Mouse (Mus musculus) testis, postnatal 14 days (tissue): Measurements from ENCODE around the gene Scd2.
"Not testable (repeated sequence)": the region's sequence is repeated elsewhere in the genome, so short reads cannot be mapped to it uniquely, and the experiment has no call there.

Experiments used
- DNase-seq: peaks from one replicate; pipeline ENCODE4 v3.0.0; 2021; ENCODE audit warnings: low spot score

Gene Scd2

GRCm38 (mm10) chr19:44292941-44293768, at the start of gene Scd2:
Gene Scd2, plus strand, starts transcription at chr19:44293674.
- DNase-seq, result no peak

DNA sequence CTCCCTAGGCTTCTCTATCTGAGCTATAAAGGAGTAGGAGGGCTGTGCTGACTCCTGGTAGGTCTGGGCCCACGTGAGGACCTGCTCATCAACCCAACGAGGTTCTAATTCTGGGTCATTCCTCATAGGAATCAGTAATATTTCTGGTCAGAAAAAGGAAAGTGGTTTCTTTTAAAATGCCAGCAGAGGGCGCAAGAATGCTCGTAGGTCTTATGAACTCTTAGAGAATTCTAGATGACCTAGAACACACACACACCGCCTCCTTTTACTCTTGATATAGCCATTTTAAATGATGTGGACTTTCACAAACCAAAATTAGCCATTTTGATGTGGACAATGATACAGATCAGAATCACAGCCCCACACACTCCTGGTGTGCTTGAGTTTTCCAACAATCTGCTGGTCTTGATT, 47.7 kb upstream of the Scd2 start:
- DNase-seq, result no peak

GRCm38 (mm10) chr19:44246341-44246911, 47.0 kb upstream of the Scd2 start:
- no peak for DNase-seq

DNA sequence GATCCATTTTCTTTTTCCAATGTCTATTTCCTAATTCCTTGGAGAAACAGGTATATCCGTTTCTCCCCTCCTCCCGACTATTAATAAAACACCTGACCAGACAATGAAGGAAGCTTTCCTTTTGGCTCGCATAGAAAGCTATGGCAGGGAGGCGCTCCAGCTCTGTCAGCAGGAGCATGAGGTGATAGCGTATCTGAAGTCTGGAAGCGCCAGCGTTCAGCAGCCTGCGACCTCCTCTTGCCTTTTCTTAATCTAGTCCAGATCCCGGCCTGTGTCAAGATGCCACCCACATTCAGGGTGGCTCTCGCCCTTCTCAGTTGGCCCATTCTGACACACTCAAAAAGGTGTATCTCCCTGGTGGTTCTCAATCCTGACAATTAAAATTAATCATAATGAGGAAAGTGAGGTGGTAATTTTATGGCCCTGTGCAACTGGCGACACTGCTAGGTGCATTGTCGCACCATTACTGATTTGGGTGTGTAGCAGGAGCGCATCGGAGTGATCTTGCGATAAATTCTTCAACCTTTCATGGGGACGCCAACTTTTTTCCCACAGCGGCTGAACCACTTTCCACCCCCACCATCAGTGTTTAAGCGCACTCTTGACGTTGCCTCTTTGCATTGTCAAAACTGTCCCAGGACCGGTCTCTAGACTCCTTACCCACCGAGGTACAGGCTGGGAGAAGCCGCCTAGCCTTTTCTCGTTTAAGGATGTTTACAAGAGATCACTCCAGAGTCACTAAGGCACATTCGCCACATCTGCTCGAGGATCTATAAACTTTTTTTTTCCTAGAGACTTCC, 46.0 kb upstream of the Scd2 start:
- DNase-seq, result peak; percentile 39

DNA sequence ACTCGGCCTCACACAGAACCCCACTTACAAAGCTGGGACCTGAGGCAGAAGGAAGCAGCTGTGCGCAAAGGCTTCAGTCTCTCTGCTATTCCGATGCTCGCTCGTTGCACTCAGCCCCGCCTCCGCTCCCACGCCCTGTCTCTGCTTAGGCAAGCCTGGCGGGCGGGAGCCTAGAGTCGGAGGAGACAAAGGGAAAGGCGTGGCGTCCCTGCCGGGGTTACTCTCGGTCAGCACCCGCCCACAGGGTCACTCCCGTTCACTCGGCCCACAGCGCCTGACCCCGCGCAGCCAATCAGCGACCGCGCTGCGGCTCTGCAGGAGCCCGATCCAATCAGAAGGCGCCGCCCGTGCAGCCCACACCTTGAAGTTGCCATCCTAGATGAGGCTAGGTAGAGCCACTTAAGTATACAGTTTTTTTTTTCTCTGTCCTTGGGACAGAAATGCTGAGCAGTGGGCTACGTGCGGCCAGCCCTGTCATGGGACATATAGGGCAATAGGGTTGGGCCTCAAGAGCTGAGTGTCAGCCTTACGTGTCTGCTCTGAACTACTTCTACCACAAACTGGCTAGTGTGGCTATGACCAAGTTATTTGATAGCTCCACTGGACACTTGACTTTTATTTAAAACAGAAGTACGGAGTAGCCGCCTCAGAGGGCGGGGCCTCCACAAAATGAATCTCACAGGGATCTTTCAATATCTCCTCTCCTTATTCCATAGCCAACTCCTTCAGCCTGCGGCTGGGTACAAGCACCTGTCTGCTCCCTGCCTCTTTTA, 45.2 kb upstream of the Scd2 start:
- peak; percentile 97 for DNase-seq

DNA sequence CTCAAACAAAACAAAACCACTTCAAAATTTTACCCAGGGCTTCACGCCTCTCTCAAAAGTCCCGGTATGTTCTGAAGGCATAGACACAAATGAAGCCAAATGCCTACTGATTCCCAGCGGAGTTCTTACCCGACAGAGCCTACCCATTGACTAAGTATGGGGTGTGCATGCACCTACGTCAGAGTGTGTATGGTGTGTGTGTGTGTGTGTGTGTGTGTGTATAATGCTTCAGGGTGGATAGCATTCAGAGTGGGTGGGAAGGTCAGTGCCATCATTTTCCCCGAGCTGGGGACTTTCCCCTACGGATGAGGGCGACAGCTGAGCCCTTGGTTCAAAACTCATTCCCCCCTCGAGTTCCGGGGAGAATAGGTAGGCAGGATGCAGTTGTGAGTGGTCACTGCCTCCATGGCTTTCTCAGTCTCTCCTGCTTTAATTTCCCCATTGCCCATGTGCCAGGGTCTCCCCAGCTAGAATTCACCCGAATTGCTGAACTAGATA, 44.6 kb upstream of the Scd2 start:
- no peak for DNase-seq

- not testable (repeated sequence) for DNase-seq
These were observed 42.3 kb upstream of the Scd2 start for GRCm38 (mm10) chr19:44251138-44251537.

GRCm38 (mm10) chr19:44251936-44252558, 41.4 kb upstream of the Scd2 start:
- no peak for DNase-seq

GRCm38 (mm10) chr19:44254106-44254505, 39.4 kb upstream of the Scd2 start:
- DNase-seq, result not testable (repeated sequence)

GRCm38 (mm10) chr19:44257377-44257966, 36.0 kb upstream of the Scd2 start:
- no peak for DNase-seq

GRCm38 (mm10) chr19:44259484-44259883, 34.0 kb upstream of the Scd2 start:
- DNase-seq, result no peak

- DNase-seq, result no peak
These were observed 33.0 kb upstream of the Scd2 start for GRCm38 (mm10) chr19:44260487-44260886.

DNA sequence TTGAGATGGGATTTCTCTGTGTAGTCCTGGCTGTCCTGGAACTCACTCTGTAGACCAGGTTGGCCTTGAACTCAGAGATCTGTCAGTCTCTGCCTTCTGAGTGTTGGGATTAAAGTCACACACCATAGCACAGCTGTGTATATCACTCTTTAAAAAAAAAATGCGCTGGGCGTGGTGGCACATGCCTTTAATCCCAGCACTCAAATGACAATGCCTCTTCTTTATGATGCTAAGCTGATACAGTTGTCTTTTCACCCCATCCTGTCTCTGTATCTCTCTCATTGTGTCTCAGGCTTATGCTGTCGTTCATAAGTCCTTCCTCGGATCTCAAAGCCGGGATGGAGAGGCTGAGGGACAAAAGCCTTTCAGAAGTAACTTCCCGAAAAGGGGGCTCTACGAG, 31.7 kb upstream of the Scd2 start:
- DNase-seq, result no peak

DNA sequence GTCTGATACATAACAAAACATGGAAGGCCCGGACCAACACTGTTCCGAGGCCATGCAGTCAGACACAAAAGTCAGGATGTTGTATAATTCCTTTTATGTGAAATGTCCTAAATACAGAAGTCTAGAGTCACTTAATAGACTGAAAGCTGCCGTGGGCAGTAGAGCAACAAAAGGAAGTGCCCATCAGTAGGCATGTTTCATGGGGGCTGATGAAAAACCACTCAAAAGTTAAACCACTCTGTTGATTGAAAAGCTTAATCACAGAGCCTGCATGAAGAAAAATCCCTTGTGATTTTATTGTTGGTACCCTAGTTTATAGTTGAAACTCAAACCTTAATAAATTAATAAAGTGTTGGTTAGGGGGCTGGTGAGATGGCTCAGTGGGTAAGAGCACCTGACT, 29.9 kb upstream of the Scd2 start:
- DNase-seq, result no peak

DNA sequence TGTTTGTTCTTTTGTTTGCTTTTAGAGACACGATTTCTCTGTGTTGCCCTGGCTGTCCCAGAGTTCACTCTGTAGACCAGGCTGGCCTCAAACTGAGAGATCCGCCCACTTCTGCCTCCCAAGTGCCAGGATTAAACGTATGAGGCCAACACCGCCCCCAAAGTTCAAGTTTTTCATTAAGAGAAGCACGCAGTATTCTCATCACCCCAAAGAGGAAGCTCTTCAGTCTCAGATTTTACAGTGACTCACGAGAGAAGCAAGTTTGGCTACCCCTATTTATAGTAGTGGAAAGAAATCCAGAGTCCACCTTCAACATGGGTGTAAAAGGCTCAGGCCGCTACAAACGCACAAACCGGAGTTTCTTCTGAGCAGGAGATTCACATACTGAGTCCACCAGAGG, 29.2 kb upstream of the Scd2 start:
- no peak for DNase-seq

GRCm38 (mm10) chr19:44265300-44265699, 28.2 kb upstream of the Scd2 start:
- DNase-seq, result no peak

DNA sequence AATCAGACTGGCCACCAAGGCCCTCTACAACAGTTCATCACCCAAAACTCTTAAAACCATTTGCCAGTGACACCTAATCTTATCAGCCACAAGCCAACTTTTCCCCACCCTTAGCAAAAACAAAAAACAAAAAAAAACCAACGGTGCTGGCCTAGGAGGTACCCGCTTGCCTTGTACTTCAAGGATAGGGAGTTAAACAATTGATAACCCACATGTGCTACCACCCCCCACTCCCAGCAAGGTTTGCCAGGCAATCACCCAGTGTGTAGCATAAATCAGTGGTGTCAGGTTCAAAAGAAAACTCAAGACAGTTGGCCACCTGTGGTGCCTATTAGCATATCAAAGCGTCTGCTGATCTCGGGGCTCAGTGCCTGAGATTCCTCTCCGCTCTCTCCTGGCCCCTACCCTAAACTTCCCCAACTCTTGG, 27.6 kb upstream of the Scd2 start:
- no peak for DNase-seq

- DNase-seq, result no peak
These were observed 27.0 kb upstream of the Scd2 start for GRCm38 (mm10) chr19:44266458-44266823.

DNA sequence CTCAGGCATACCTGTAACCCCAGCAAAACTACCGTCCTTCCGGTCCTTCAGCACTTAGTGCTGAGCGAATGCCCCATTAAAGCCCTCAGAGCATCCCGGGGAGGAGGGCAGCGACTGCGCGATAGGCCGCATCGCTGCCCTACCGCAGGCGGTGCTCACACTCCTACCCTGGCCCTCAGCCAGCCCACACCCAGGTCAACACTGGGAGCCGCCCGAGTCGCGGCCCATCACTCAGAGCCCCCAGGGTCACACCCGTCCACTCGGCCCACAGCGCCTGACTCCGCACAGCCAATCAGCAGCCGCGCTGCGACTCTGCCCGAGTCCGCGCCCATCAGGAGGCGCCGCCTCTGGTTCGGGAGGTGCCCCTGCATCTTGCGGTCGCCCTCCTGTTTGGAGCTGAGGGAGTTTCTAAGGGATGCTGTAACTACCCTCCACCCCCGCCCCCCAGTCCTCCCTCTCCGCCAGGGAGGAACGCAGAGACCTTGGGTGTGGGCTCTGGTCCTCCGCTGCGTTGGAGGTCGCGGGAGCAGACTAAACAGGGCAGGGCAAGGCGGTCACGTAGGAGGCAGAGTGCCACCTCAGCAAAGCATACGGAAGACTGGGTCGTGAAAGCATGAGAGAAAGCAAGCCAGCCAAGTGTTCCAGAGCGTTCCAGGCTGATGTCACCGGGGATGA, 26.5 kb upstream of the Scd2 start:
- peak; percentile 90 for DNase-seq

DNA sequence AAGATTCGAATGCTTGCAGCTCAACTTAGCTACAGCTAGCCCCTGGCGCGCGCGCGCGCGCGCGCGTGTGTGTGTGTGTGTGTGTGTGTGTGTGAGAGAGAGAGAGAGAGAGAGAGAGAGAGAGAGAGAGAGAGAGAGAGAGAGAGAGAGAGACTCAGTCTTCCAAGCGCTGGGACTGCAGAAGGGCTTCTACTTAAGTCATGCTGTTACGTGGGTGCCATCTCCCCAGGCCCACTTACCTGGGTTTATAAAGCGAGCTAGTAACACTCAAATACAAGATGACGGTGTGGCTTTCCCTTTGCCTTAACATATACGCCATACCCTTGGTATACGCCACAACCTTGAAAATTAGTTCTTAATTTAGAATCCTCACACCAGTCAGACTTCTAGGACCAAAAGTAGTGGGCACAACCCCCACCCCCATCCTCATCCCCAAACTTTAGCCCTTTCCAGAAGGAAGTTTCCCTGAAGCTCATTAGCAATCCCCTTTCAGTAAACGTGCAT, 25.9 kb upstream of the Scd2 start:
- no peak for DNase-seq
